Mouse (Mus musculus) Patski (cell line): Measurements from ENCODE around the gene Tax1bp3. TPM values are rescaled to one million over a fixed set of nuclear protein-coding genes. Genes with fewer than 3 reads are reported as not detected.
A peak's percentile ranks its signal among the peaks of the same experiment; 100 is the strongest.

ENCODE experiments used
- ATAC-seq: fragments of 100-300 bp; one replicate; pipeline ENCODE4 v1.8.0; 2021
- CTCF ChIA-PET: fragments of 350-600 bp; sonication (Branson Sonifier 250); formaldehyde crosslinking; loops from one replicate; lab custom pipeline; 2022; ENCODE audit warnings: inconsistent platforms; lab: Charles Lee
- POLR2A ChIA-PET: fragments of 350-600 bp; sonication (Branson Sonifier 250); formaldehyde crosslinking; loops from one replicate; lab custom pipeline; 2022; ENCODE audit warnings: antibody characterized with exemption, inconsistent platforms; lab: Charles Lee
- DNase-seq: peaks from one replicate; pipeline ENCODE4 v3.0.0-alpha.2; 2011; ENCODE audit warnings: low read depth, low spot score
- H3K27me3 ChIP-seq: fragments of 371-371 bp; one replicate; pipeline ENCODE4 v1.5.1; 2021
- CTCF ChIP-seq: fragments of 100-300 bp; IDR thresholded peaks from one replicate; pipeline ENCODE4 v1.5.1; 2021
- in situ Hi-C: fragments of 300-500 bp; cut with MboI; formaldehyde crosslinking; loops from 3 replicates; pipeline ENCODE4 v1.11.1; 2018; ENCODE audit warnings: low pct_unique_long_range_greater_than_20kb, mixed read lengths
- polyA plus RNA-seq: library from polyadenylated mRNA; unstranded; gene quantifications from one replicate; pipeline ENCODE4 v1.2.3, GENCODE M21; 2021

Gene Tax1bp3
- polyA plus RNA-seq, result 157 TPM

- peak; percentile 83 for DNase-seq
- no peak for TF ChIP-seq CTCF
- in situ Hi-C loops, result no loop called here
- no peaks in the 10 kb centered on the region for H3K27me3 ChIP-seq
- ChIA-PET CTCF (interaction anchor here (1.3 kb wide), 1 partner anchor 9 kb away, joined by 3 read pairs; no protein-coding TSS in a partner anchor), POLR2A (interaction anchor here (0.9 to 1.1 kb wide), 3 partner anchors 11 to 19 kb away, joined by 3 read pairs; partner anchors contain the start of gene P2rx5)
- peak; percentile 97 for ATAC-seq
Measured at GRCm38 (mm10) chr11:73176608-73177508, at the start of gene Tax1bp3, which contains the start of gene Emc6. Gene Tax1bp3 (plus strand): TSS chr11:73177083. Gene Emc6 (minus strand): TSS chr11:73177037.

GRCm38 (mm10) chr11:73131020-73131419 lies 45.9 kb upstream of the Tax1bp3 start:
- DNase-seq, result no peak
- ChIA-PET POLR2A (interaction anchor here (1.5 kb wide), 1 partner anchor 47 kb away, joined by 3 read pairs; no protein-coding TSS in a partner anchor), CTCF (no interaction called here)
- peak; percentile 57 for TF ChIP-seq CTCF
- H3K27me3 ChIP-seq, result no peaks in the 10 kb centered on the region
- in situ Hi-C loops, result no loop called here
- ATAC-seq, result peak; percentile 76

- no peak for TF ChIP-seq CTCF
- ChIA-PET POLR2A (no interaction called here), CTCF (interaction anchor here (1.0 kb wide), 1 partner anchor 148 kb away, joined by 3 read pairs; no protein-coding TSS in a partner anchor)
- no peaks in the 10 kb centered on the region for H3K27me3 ChIP-seq
- in situ Hi-C loops, result no loop called here
- DNase-seq (no peak), ATAC-seq (no peak)
Measured at GRCm38 (mm10) chr11:73132999-73133398, 43.9 kb upstream of the Tax1bp3 start.

GRCm38 (mm10) chr11:73134222-73134621 lies 42.7 kb upstream of the Tax1bp3 start:
- TF ChIP-seq CTCF, result no peak
- H3K27me3 ChIP-seq, result no peaks in the 10 kb centered on the region
- DNase-seq (no peak), ATAC-seq (no peak)
- ChIA-PET CTCF (interaction anchor here (1.0 kb wide), 1 partner anchor 26 kb away, joined by 3 read pairs; no protein-coding TSS in a partner anchor), POLR2A (no interaction called here)
- in situ Hi-C loops, result no loop called here

GRCm38 (mm10) chr11:73136587-73136986 lies 40.3 kb upstream of the Tax1bp3 start:
- H3K27me3 ChIP-seq, result no peaks in the 10 kb centered on the region
- ChIA-PET POLR2A (no interaction called here), CTCF (no interaction called here)
- no peak for DNase-seq
- no peak for TF ChIP-seq CTCF
- no peak for ATAC-seq
- in situ Hi-C loops, result loop anchor here (5.0 kb wide), 1 partner anchor 146 kb away; no protein-coding TSS in a partner anchor

- no peaks in the 10 kb centered on the region for H3K27me3 ChIP-seq
- ChIA-PET POLR2A (no interaction called here), CTCF (interaction anchor here (0.7 to 1.6 kb wide), 3 partner anchors 10 to 23 kb away, joined by 3 to 5 read pairs (median 3); partner anchors contain the start of gene P2rx5)
- ATAC-seq (no peak), DNase-seq (no peak)
- in situ Hi-C loops, result loop anchor here (5.0 kb wide), 1 partner anchor 145 kb away; no protein-coding TSS in a partner anchor
- TF ChIP-seq CTCF, result no peak
Measured at GRCm38 (mm10) chr11:73137116-73137515, 39.8 kb upstream of the Tax1bp3 start.

- CTCF ChIA-PET, result interaction anchor here (0.7 to 1.7 kb wide), 7 partner anchors 10 to 83 kb away, joined by 3 to 15 read pairs (median 4); partner anchors contain the start of gene P2rx5
Measured at GRCm38 (mm10) chr11:73137591-73138501, 39.0 kb upstream of the Tax1bp3 start, which contains the start of gene Haspin. Gene Haspin (minus strand): TSS chr11:73138294.

GRCm38 (mm10) chr11:73144261-73144681 lies 32.6 kb upstream of the Tax1bp3 start:
- ChIA-PET POLR2A (no interaction called here), CTCF (no interaction called here)
- ATAC-seq (no peak), DNase-seq (no peak)
- in situ Hi-C loops, result no loop called here
- H3K27me3 ChIP-seq, result no peaks in the 10 kb centered on the region
- no peak for TF ChIP-seq CTCF

More at GRCm38 (mm10) chr11:73137591-73138501, 39.0 kb upstream of the Tax1bp3 start, which contains the start of gene Haspin:
- H3K27me3 ChIP-seq, result no peaks in the 10 kb centered on the region
- POLR2A ChIA-PET, result interaction anchor here (0.6 kb wide), 1 partner anchor 31 kb away, joined by 3 read pairs; no protein-coding TSS in a partner anchor
- in situ Hi-C loops, result loop anchor here (5.0 kb wide), 1 partner anchor 144 kb away; no protein-coding TSS in a partner anchor
- TF ChIP-seq CTCF, result peak; percentile 100
- peak; percentile 48 for DNase-seq
- ATAC-seq, result peak; percentile 95

- in situ Hi-C loops, result no loop called here
Measured at GRCm38 (mm10) chr11:73146026-73146974, 30.6 kb upstream of the Tax1bp3 start.

More at GRCm38 (mm10) chr11:73146026-73146974, 30.6 kb upstream of the Tax1bp3 start:
- ChIA-PET POLR2A (no interaction called here), CTCF (no interaction called here)
- no peaks in the 10 kb centered on the region for H3K27me3 ChIP-seq
- no peak for TF ChIP-seq CTCF
- DNase-seq, result no peak
- no peak for ATAC-seq
